Mouse (Mus musculus) layer of hippocampus, postnatal 14 days (tissue): ENCODE data around the gene Sparcl1. TPM values are rescaled to one million over a fixed set of nuclear protein-coding genes. Genes with fewer than 3 reads are reported as not detected.

Experiments used
- DNase-seq, 2 experiments: peaks; one replicate each; pipeline ENCODE4 v3.0.0; 2021 to 2022; ENCODE audit warnings: low spot score in 2 of 2, mixed read lengths in 1 of 2
- microRNA-seq, 2 experiments: library from miRNA; unstranded; fragments of <30 nt; microRNA quantifications; one replicate each; pipeline ENCODE4 v1.2.0; 2021
- total RNA-seq, 2 experiments: library from RNA; stranded (reverse); gene quantifications; 2 replicates each; pipeline ENCODE4 v1.2.3; 2021

Gene Sparcl1
- total RNA-seq, 2 experiments from 2014 or later, result 1,351 to 1,429 TPM

DNA sequence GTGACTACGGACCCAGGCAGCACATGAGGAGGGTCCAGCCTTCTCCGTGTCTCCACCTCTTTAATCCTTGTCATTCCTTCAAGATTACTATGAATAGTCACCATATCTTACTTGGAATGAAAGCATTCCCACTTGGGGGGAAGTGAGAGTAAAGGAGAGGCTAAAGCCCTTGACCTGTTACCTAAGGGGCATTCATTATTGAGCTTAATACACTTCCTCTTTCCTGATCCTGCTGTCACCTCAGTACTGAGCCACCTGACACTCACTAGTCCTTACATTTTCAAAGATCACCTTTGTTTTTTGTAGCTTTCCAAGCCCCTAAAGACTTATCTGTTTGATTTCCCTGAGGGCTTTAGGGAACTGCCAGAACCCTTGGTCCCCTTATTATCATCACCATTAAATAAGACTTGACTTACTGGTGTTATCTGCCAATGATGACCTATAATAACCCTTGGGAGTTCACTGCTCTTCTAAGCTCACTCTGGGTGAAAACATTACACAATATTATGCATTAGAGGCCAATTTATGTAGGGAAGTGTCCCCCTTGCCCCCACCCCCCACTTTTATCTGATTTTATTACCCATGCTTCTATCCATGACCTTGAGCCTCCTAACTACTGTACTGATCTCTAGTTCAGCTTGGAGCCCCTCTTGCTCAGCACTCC, 81.0 kb downstream of the Sparcl1 start:
- DNase-seq, result no peak

Small RNAs within 50 kb of the gene (microRNA-seq; reads per million reads assigned to microRNA genes)
- gene Mir5619, result 0 reads per million in 2 experiments

Other genes starting within 250 kb of the Sparcl1 start
- gene Klhl8, start 202.5 kb downstream of the Sparcl1 start, total RNA-seq, result 10 to 100 TPM; 35.5 to 38.3 TPM
- gene Hsd17b13, start 136.3 kb downstream of the Sparcl1 start, total RNA-seq, result not detected
- 10 to 100 TPM; 36.7 to 39.9 TPM for gene Hsd17b11, start 91.8 kb downstream of the Sparcl1 start, total RNA-seq
- 10 to 100 TPM; 75.6 to 77.4 TPM for gene Nudt9, start 67.4 kb downstream of the Sparcl1 start, total RNA-seq
- gene Gm17660, start 36.1 kb downstream of the Sparcl1 start, total RNA-seq, result not detected
- gene Dspp, start 57.0 kb upstream of the Sparcl1 start, total RNA-seq, result not detected
- 1 to 10 TPM; 1.1 to 1.3 TPM for gene Dmp1, start 88.9 kb upstream of the Sparcl1 start, total RNA-seq
- under 1 TPM; 0.31 to 0.41 TPM for gene Ibsp, start 185.4 kb upstream of the Sparcl1 start, total RNA-seq
- not detected for gene Mepe, start 211.6 kb upstream of the Sparcl1 start, total RNA-seq